Mouse (Mus musculus) c-Kit-positive CD71-positive TER-119-negative erythroid progenitor cells, embryonic 14.5 days (primary cell): ENCODE results near the gene Tmem200a.

Experiments used
- DNase-seq: peaks from one replicate; pipeline ENCODE4 v3.0.0-alpha.2; 2013; ENCODE audit warnings: low read depth

Gene Tmem200a

DNA sequence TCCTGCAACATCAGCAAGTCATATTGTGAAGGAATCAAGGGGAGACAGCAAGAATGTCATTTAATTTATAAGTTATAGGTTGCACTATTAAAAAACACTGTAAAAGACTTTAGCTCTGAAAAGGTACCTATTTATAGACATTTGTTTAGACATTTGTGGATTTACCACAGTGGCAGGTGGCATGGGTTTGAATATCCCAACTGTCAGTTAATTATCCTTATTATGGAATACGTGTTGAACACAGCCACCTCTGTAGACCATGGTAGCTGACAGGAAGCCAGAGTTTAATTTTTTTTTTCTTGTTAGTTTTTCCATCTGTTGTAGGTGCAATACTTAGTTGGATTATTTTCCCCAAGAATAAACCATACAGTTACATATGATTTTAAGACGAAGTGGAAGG lies 194.3 kb downstream of the Tmem200a start:
- DNase-seq, result no peak

- no peak for DNase-seq
Observed at GRCm38 (mm10) chr10:25877731-25878130, 201.1 kb downstream of the Tmem200a start.

GRCm38 (mm10) chr10:25876809-25877208 lies 202.0 kb downstream of the Tmem200a start:
- DNase-seq, result no peak

GRCm38 (mm10) chr10:25868739-25869138 lies 210.1 kb downstream of the Tmem200a start:
- DNase-seq, result no peak
